ENCODE assay signal across 8 mouse cellular contexts in genomic region chr10:62508459-62508858, GRCm38 (mm10). TPM values are rescaled to one million over a fixed set of nuclear protein-coding genes. Genes with fewer than 3 reads are reported as not detected.
DNase-seq lines count a peak whose midpoint lies in the region; ATAC-seq lines count a peak whose summit lies in the region.

No protein-coding gene starts in this region.

- peaks cover 11% of the 10 kb centered on the region for H3K27me3 ChIP-seq in heart, embryonic 12.5 days (replicated peaks)
- H3K27me3 ChIP-seq in kidney, embryonic 15.5 days, result peaks cover 20% of the 10 kb centered on the region

- peak overlapping the region; percentile 41; the same call in 1 of the 2 replicates for H3K9ac ChIP-seq in heart, embryonic 12.5 days
- no peak overlapping the region for H3K9ac ChIP-seq in kidney, embryonic 15.5 days

- H3K9me3 ChIP-seq in heart, embryonic 12.5 days (replicated peaks), result no peaks in the 10 kb centered on the region
- no peaks in the 10 kb centered on the region for H3K9me3 ChIP-seq in kidney, embryonic 15.5 days (replicated peaks)

- no peak overlapping the region for H3K27ac ChIP-seq in heart, embryonic 12.5 days (ENCODE audit: poor library complexity, severe bottlenecking)
- H3K27ac ChIP-seq in kidney, embryonic 15.5 days, result no peak overlapping the region; the same call in 1 of the 2 replicates

- peak; percentile 45; the same call in 1 of the 2 replicates for ATAC-seq in heart, embryonic 12.5 days (ENCODE audit: insufficient number of reproducible peaks, low FRiP score)
- no peak for ATAC-seq in kidney, embryonic 15.5 days (replicated peaks; ENCODE audit: low FRiP score)

- H3K4me3 ChIP-seq in heart, embryonic 12.5 days, result peak overlapping the region; percentile 39
- H3K4me3 ChIP-seq in kidney, embryonic 15.5 days (replicated peaks), result peak overlapping the region; percentile 35

- H3K4me1 ChIP-seq in heart, embryonic 12.5 days (replicated peaks), result peaks cover 12% of the 10 kb centered on the region; the same call in 1 of the 2 replicates
- peaks cover 13% of the 10 kb centered on the region for H3K4me1 ChIP-seq in kidney, embryonic 15.5 days

- no peaks in the 10 kb centered on the region for H3K36me3 ChIP-seq in heart, embryonic 12.5 days
- no peaks in the 10 kb centered on the region for H3K36me3 ChIP-seq in kidney, embryonic 15.5 days

- WGBS in heart, embryonic 12.5 days, result under 1% methylated on average over 11 of the region's 11 CpGs
- WGBS in kidney, embryonic 15.5 days, result 5% methylated on average over 11 of the region's 11 CpGs

- DNase-seq in adrenal gland, adult (ENCODE audit: inconsistent age in 2 of 2, low spot score in 1 of 2), result peak; percentile 42 to 70
- DNase-seq in adrenal gland, postnatal 4 days (ENCODE audit: low spot score in 2 of 2), result no peak
- DNase-seq in embryo, embryonic 9.5 days (ENCODE audit: extremely low spot score), result peak; percentile 10
- DNase-seq in lung, postnatal 36 days, result peak; percentile 82
- DNase-seq in layer of hippocampus, adult 8-10 months (ENCODE audit: low spot score in 2 of 2), result no peak
- no peak for DNase-seq in frontal cortex, adult 2 months (ENCODE audit: extremely low spot score in 1 of 2, low spot score in 1 of 2)

- peak overlapping the region; percentile 78 for H3K4me2 ChIP-seq in heart, embryonic 12.5 days
- peak overlapping the region; percentile 65 for H3K4me2 ChIP-seq in kidney, embryonic 15.5 days

RNA-seq across cellular contexts. Expression of gene Srgn, which starts 18.8 kb away (rescaled TPM):
- total RNA-seq in adrenal gland, postnatal 4 days (2021), result 10 to 100 TPM; 23.9 to 38.9 TPM
- polyA plus RNA-seq in heart, embryonic 12.5 days (2016; fragmentation: Nextera tagmentation; extraction: Ambion mirVana), result 6.0 and 8.5 TPM in 2 replicates
- 8.6 and 9.9 TPM in 2 replicates for polyA plus RNA-seq in kidney, embryonic 15.5 days (2015; fragmentation: Nextera tagmentation; extraction: Ambion mirVana)
- total RNA-seq in layer of hippocampus, adult 8-10 months (2022), result 10 to 100 TPM in 2 of 4 experiments, 1 to 10 TPM in 2; 7.1 to 29.2 (median 16.0) TPM
- polyA plus RNA-seq in frontal cortex, adult 2 months (2012; rRNA removed), result 15.3 and 18.9 TPM in 2 replicates

RNA-seq across cellular contexts. Expression of gene Vps26a, which starts 21.9 kb away (rescaled TPM):
- 10 to 100 TPM; 45.3 to 48.7 TPM for total RNA-seq in adrenal gland, postnatal 4 days (2021)
- polyA plus RNA-seq in heart, embryonic 12.5 days (2016; fragmentation: Nextera tagmentation; extraction: Ambion mirVana), result 77.7 and 81.4 TPM in 2 replicates
- 79.3 and 81.7 TPM in 2 replicates for polyA plus RNA-seq in kidney, embryonic 15.5 days (2015; fragmentation: Nextera tagmentation; extraction: Ambion mirVana)
- 10 to 100 TPM; 45.6 to 52.7 (median 50.1) TPM for total RNA-seq in layer of hippocampus, adult 8-10 months (2022)
- polyA plus RNA-seq in frontal cortex, adult 2 months (2012; rRNA removed), result 37.0 and 41.5 TPM in 2 replicates

RNA-seq across cellular contexts. Expression of gene Supv3l1, which starts 58.9 kb away (rescaled TPM):
- total RNA-seq in adrenal gland, postnatal 4 days (2021), result 10 to 100 TPM; 31.5 to 36.5 TPM
- polyA plus RNA-seq in heart, embryonic 12.5 days (2016; fragmentation: Nextera tagmentation; extraction: Ambion mirVana), result 29.0 and 30.3 TPM in 2 replicates
- 28.1 and 29.9 TPM in 2 replicates for polyA plus RNA-seq in kidney, embryonic 15.5 days (2015; fragmentation: Nextera tagmentation; extraction: Ambion mirVana)
- total RNA-seq in layer of hippocampus, adult 8-10 months (2022), result 10 to 100 TPM; 21.6 to 27.3 (median 26.8) TPM
- polyA plus RNA-seq in frontal cortex, adult 2 months (2012; rRNA removed), result 30.0 and 33.8 TPM in 2 replicates

RNA-seq across cellular contexts. Expression of gene 4930507D05Rik, which starts 59.2 kb away (rescaled TPM):
- under 1 TPM; 0.48 to 0.78 TPM for total RNA-seq in adrenal gland, postnatal 4 days (2021)
- polyA plus RNA-seq in heart, embryonic 12.5 days (2016; fragmentation: Nextera tagmentation; extraction: Ambion mirVana), result 0.63 and 0.69 TPM in 2 replicates
- polyA plus RNA-seq in kidney, embryonic 15.5 days (2015; fragmentation: Nextera tagmentation; extraction: Ambion mirVana), result 0.71 and 0.72 TPM in 2 replicates
- total RNA-seq in layer of hippocampus, adult 8-10 months (2022), result 1 to 10 TPM in 3 of 4 experiments, under 1 TPM in 1; 0.92 to 1.2 (median 1.1) TPM
- 0.95 and 1.1 TPM in 2 replicates for polyA plus RNA-seq in frontal cortex, adult 2 months (2012; rRNA removed)

Comparison
In these comparisons a context has a peak if more than half of its experiments do, and no peak if none do; other contexts are left out.
1. DNase-seq: peak in adrenal gland, adult (2 of 2), embryo, embryonic 9.5 days (single experiment) and lung, postnatal 36 days (single experiment); none in adrenal gland, postnatal 4 days (0 of 2), layer of hippocampus, adult 8-10 months (0 of 2) and frontal cortex, adult 2 months (0 of 2).